Mouse (Mus musculus): ENCODE data around the gene Ica1. TPM values are rescaled to one million over a fixed set of nuclear protein-coding genes. Genes with fewer than 3 reads are reported as not detected.

The Ica1 gene
- 30.4 and 31.8 TPM in 2 replicates for polyA plus RNA-seq (2015; fragmentation: Nextera tagmentation; extraction: Ambion mirVana)

DNA sequence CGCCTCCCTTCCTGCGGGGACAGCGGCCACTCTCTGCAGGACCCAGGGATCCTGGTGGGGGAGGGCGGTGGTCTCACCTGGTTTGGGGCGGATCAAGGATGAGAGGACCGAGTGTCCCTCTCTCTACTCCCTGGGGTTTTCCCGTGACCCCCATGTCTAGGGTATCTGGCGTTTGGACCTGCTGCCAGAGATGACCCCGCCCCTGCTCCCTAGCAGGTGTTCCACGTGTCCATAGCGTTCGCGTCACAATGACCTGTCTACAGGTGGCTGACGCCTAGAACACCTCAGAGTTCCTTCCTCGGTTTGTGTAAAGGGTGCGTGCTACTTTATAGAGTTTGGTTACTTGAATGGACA, at the start of gene Ica1:
Ica1 (minus strand) TSS at position 193 of the 354 bp plus-strand sequence.
- H3K27me3 ChIP-seq (ENCODE audit: insufficient read depth, low read length), result peaks cover 8% of the 10 kb centered on the region
- peak within 1 kb of the TSS; percentile 78 for H3K9ac ChIP-seq (replicated peaks; ENCODE audit: low read length)
- peak within 1 kb of the TSS; percentile 81 for H3K4me3 ChIP-seq (ENCODE audit: low read length)
- H3K27ac ChIP-seq (ENCODE audit: low read length), result peak within 1 kb of the TSS; percentile 45
- 1% methylated on average over 16 of the region's 16 CpGs for WGBS
- peak within 1 kb of the TSS; percentile 97 for H3K4me2 ChIP-seq (replicated peaks; ENCODE audit: low read depth, low read length)
- peak; percentile 88; the same call in 1 of the 2 replicates for ATAC-seq (ENCODE audit: low FRiP score, low TSS enrichment)
- no peaks in the 10 kb centered on the region for H3K36me3 ChIP-seq (ENCODE audit: insufficient read depth, low read length)
- peaks cover 6% of the 10 kb centered on the region; the same call in 1 of the 2 replicates for H3K4me1 ChIP-seq (ENCODE audit: insufficient read depth, low read length)
- H3K9me3 ChIP-seq (ENCODE audit: low read length), result no peaks in the 10 kb centered on the region

- Histone ChIP-seq H3K27ac (ENCODE audit: low read length) (no peak overlapping the region), H3K4me3 (ENCODE audit: low read length) (no peak overlapping the region), H3K9ac (replicated peaks; ENCODE audit: low read length) (no peak overlapping the region), H3K36me3 (ENCODE audit: insufficient read depth, low read length) (no peaks in the 10 kb centered on the region), H3K9me3 (ENCODE audit: low read length) (no peaks in the 10 kb centered on the region), H3K27me3 (ENCODE audit: insufficient read depth, low read length) (no peaks in the 10 kb centered on the region), H3K4me1 (ENCODE audit: insufficient read depth, low read length) (no peaks in the 10 kb centered on the region), H3K4me2 (replicated peaks; ENCODE audit: low read depth, low read length) (no peak overlapping the region)
- WGBS, result 91% methylated on average over 2 of the region's 2 CpGs
- ATAC-seq (ENCODE audit: low FRiP score, low TSS enrichment), result no peak
These were observed 41.6 kb upstream of the Ica1 start for GRCm38 (mm10) chr6:8819866-8820265.

GRCm38 (mm10) chr6:8814332-8815002, 36.2 kb upstream of the Ica1 start:
- Histone ChIP-seq H3K36me3 (ENCODE audit: insufficient read depth, low read length) (no peaks in the 10 kb centered on the region), H3K27me3 (ENCODE audit: insufficient read depth, low read length) (no peaks in the 10 kb centered on the region), H3K4me2 (replicated peaks; ENCODE audit: low read depth, low read length) (no peak overlapping the region), H3K27ac (ENCODE audit: low read length) (no peak overlapping the region), H3K9me3 (ENCODE audit: low read length) (no peaks in the 10 kb centered on the region), H3K4me3 (ENCODE audit: low read length) (no peak overlapping the region), H3K9ac (replicated peaks; ENCODE audit: low read length) (no peak overlapping the region), H3K4me1 (ENCODE audit: insufficient read depth, low read length) (no peaks in the 10 kb centered on the region)
- no peak for ATAC-seq (ENCODE audit: low FRiP score, low TSS enrichment)
- WGBS, result 61% methylated on average over 6 of the region's 6 CpGs

- no peaks in the 10 kb centered on the region for H3K9me3 ChIP-seq (ENCODE audit: low read length)
- WGBS, result 35% methylated on average over 3 of the region's 3 CpGs
- no peak overlapping the region for H3K27ac ChIP-seq (ENCODE audit: low read length)
- H3K4me2 ChIP-seq (replicated peaks; ENCODE audit: low read depth, low read length), result no peak overlapping the region
- no peaks in the 10 kb centered on the region for H3K4me1 ChIP-seq (ENCODE audit: insufficient read depth, low read length)
- no peaks in the 10 kb centered on the region for H3K27me3 ChIP-seq (ENCODE audit: insufficient read depth, low read length)
- H3K9ac ChIP-seq (replicated peaks; ENCODE audit: low read length), result no peak overlapping the region
- ATAC-seq (ENCODE audit: low FRiP score, low TSS enrichment), result 0 out of 2 replicates have a peak, but pooled peaks have one; percentile 39
- no peaks in the 10 kb centered on the region for H3K36me3 ChIP-seq (ENCODE audit: insufficient read depth, low read length)
- H3K4me3 ChIP-seq (ENCODE audit: low read length), result no peak overlapping the region
These were observed 24.4 kb upstream of the Ica1 start for GRCm38 (mm10) chr6:8802561-8803150.

- no peak for ATAC-seq (ENCODE audit: low FRiP score, low TSS enrichment)
- H3K9me3 ChIP-seq (ENCODE audit: low read length), result no peaks in the 10 kb centered on the region
- no peaks in the 10 kb centered on the region for H3K36me3 ChIP-seq (ENCODE audit: insufficient read depth, low read length)
- H3K27ac ChIP-seq (ENCODE audit: low read length), result no peak overlapping the region
- no peak overlapping the region for H3K4me2 ChIP-seq (replicated peaks; ENCODE audit: low read depth, low read length)
- WGBS, result 93% methylated on average over 5 of the region's 5 CpGs
- no peak overlapping the region for H3K4me3 ChIP-seq (ENCODE audit: low read length)
- no peaks in the 10 kb centered on the region for H3K27me3 ChIP-seq (ENCODE audit: insufficient read depth, low read length)
- no peak overlapping the region for H3K9ac ChIP-seq (replicated peaks; ENCODE audit: low read length)
- no peaks in the 10 kb centered on the region for H3K4me1 ChIP-seq (ENCODE audit: insufficient read depth, low read length)
These were observed 14.1 kb upstream of the Ica1 start for GRCm38 (mm10) chr6:8792385-8792784.

DNA sequence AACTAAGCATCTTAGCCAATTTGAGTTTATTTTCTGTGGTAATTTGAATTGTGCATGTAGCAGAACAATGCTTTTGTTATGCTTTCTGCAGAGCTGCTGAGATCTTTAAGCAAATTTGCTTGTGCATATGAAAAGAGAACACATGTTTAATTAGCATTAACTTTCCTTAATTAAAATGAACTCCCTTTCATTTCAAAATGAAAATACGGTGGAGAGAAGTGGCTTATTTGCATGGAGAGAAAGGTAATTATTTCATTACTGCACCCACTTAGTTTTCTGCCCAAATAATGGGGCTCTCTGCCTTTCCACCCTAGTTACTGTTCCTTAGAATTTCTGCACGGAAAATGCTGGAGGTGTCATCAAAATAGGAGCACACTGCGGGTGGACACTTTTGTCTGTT, 13.5 kb upstream of the Ica1 start:
- Histone ChIP-seq H3K27ac (ENCODE audit: low read length) (no peak overlapping the region), H3K36me3 (ENCODE audit: insufficient read depth, low read length) (no peaks in the 10 kb centered on the region), H3K4me1 (ENCODE audit: insufficient read depth, low read length) (no peaks in the 10 kb centered on the region), H3K9me3 (ENCODE audit: low read length) (no peaks in the 10 kb centered on the region), H3K27me3 (ENCODE audit: insufficient read depth, low read length) (no peaks in the 10 kb centered on the region), H3K4me2 (replicated peaks; ENCODE audit: low read depth, low read length) (no peak overlapping the region), H3K9ac (replicated peaks; ENCODE audit: low read length) (no peak overlapping the region), H3K4me3 (ENCODE audit: low read length) (no peak overlapping the region)
- ATAC-seq (ENCODE audit: low FRiP score, low TSS enrichment), result no peak
- WGBS, result 83% methylated on average over 3 of the region's 3 CpGs

DNA sequence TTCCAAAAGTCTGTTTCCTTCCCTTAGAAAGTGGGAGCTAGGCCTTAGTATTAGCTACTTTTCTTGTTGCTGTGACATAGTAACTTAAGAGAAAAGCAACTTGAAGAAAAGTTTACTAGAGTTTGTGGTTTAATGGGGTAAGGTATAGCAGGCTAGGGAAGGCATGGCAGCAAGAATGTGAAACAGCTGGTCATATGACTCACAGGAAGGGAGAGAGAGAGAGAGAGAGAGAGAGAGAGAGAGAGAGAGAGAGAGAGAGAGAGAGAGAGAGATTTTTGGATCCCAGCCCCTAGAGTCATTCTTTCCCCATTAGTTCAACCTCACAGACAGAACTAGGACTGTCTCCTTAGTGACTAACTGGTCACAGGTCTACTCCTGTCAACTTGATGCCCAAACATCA, 2.3 kb upstream of the Ica1 start:
- H3K9me3 ChIP-seq (ENCODE audit: low read length), result no peaks in the 10 kb centered on the region
- H3K27ac ChIP-seq (ENCODE audit: low read length), result no peak overlapping the region
- H3K27me3 ChIP-seq (ENCODE audit: insufficient read depth, low read length), result peaks cover 8% of the 10 kb centered on the region
- ATAC-seq (ENCODE audit: low FRiP score, low TSS enrichment), result no peak
- no peak overlapping the region for H3K4me2 ChIP-seq (replicated peaks; ENCODE audit: low read depth, low read length)
- H3K36me3 ChIP-seq (ENCODE audit: insufficient read depth, low read length), result no peaks in the 10 kb centered on the region
- H3K4me3 ChIP-seq (ENCODE audit: low read length), result no peak overlapping the region
- no peak overlapping the region for H3K9ac ChIP-seq (replicated peaks; ENCODE audit: low read length)
- peaks cover 6% of the 10 kb centered on the region; the same call in 1 of the 2 replicates for H3K4me1 ChIP-seq (ENCODE audit: insufficient read depth, low read length)

DNA sequence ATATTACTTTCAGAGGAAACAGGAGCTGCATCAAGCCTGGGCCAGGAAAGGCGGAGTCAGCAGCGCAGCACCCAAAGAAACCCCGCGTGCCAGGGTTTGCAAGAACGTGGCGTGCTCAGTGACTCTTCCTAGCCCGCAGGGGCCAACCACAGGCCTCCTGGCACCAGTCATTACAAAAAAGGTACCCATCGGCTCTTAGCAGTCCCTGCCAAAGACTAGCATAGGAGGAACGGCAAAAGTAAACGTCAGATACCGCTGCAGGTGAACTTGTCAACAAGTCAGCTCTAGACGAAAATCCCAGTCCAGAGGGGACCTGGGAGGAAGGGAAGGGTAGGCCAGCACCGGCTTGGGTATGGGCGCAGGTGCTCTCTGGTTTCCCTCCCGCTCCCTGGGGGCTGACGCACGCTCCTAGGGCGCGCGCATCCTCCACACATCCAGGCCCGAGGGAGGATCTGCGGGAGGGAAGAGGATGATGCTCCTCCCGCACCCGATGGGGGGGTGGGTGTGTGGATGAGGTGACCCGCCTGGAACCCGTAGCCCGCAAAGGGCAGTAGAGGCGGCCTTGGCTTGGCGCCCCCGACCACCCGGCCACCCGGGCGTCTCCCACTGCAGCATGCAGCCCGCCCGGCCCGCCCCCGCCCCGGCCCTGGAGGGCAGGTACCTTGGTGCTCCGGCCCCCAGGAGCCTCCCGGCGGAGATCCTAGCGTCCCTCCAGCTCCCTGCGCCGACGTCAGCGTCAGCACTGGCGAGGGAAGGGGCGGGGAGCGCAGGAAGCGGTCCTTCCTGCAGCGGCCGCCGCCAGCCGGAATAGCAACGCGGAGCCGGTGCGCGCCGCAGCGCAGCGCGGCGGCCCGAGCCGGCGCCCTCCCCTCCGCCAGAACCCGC, 635 bp downstream of the Ica1 start:
- Histone ChIP-seq H3K27me3 (ENCODE audit: insufficient read depth, low read length) (peaks cover 8% of the 10 kb centered on the region), H3K9ac (replicated peaks; ENCODE audit: low read length) (peak overlapping the region; percentile 78), H3K9me3 (ENCODE audit: low read length) (no peaks in the 10 kb centered on the region), H3K36me3 (ENCODE audit: insufficient read depth, low read length) (no peaks in the 10 kb centered on the region), H3K4me1 (ENCODE audit: insufficient read depth, low read length) (peaks cover 6% of the 10 kb centered on the region; the same call in 1 of the 2 replicates), H3K4me3 (ENCODE audit: low read length) (peak overlapping the region; percentile 81), H3K27ac (ENCODE audit: low read length) (peak overlapping the region; percentile 45), H3K4me2 (replicated peaks; ENCODE audit: low read depth, low read length) (peak overlapping the region; percentile 97)
- peak; percentile 95 for ATAC-seq (ENCODE audit: low FRiP score, low TSS enrichment)
- under 1% methylated on average over 63 of the region's 69 CpGs for WGBS

DNA sequence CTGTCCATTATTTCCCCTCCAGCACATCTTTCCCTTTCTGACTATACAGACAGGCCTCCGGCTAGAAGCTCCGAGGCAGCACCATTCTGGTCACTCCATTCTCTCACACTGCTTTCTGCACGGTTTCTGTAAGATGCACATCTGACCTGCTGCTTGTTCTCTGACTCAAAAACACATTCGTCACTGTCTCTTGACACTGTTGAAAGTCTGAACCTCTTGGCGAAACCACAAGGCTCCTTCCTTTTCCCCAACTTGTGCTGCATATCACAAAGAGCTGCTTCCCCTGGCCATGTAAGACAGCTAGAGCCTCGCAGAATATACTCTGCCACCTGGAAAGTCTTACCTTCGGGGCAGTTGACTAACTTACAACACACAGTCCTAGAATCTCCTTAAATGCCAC, 6.7 kb downstream of the Ica1 start:
- Histone ChIP-seq H3K9ac (replicated peaks; ENCODE audit: low read length) (no peak overlapping the region), H3K27ac (ENCODE audit: low read length) (no peak overlapping the region), H3K4me3 (ENCODE audit: low read length) (no peak overlapping the region), H3K27me3 (ENCODE audit: insufficient read depth, low read length) (no peaks in the 10 kb centered on the region), H3K36me3 (ENCODE audit: insufficient read depth, low read length) (no peaks in the 10 kb centered on the region), H3K4me1 (ENCODE audit: insufficient read depth, low read length) (peaks cover 7% of the 10 kb centered on the region; the same call in 1 of the 2 replicates), H3K9me3 (ENCODE audit: low read length) (no peaks in the 10 kb centered on the region), H3K4me2 (replicated peaks; ENCODE audit: low read depth, low read length) (no peak overlapping the region)
- 48% methylated on average over 7 of the region's 7 CpGs for WGBS
- no peak for ATAC-seq (ENCODE audit: low FRiP score, low TSS enrichment)
